Mouse (Mus musculus): ENCODE data around the gene Spata25.

DNA sequence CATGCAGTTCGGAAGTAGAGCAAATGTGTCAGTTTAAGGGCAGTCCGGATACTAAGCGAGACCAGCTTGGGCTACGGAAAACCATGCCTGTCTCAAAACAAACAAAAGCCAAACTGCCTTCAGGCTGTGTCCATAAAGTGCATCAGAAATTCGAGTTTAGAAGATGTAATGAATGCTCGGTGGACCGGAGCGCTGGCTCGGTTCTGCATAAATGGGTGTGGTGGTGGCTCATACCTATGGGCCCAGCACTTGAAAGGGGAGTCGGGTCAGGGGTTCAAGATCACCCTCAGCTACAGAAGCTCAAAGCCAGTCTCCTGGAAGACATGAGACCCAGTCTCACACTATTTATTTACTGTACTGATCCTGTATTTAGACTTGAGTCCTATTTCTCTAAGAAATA, 40.6 kb downstream of the Spata25 start:
- TF ChIP-seq POLR2A (IDR thresholded peaks at IDR 0.05; ENCODE audit: borderline replicate concordance, insufficient read depth, low read length) = no peak
- TF ChIP-seq CTCF (IDR thresholded peaks at IDR 0.05; ENCODE audit: borderline replicate concordance, insufficient read depth, low read depth, low read length) = no peak

All from cerebellum, adult 2 months (tissue).